Mouse (Mus musculus): ENCODE results near the gene Cfap36. TPM values are rescaled to one million over a fixed set of nuclear protein-coding genes. Genes with fewer than 3 reads are reported as not detected.

Cfap36 gene
- polyA plus RNA-seq, 1 experiment from 2014 or later = 29.9 TPM

- ATAC-seq (replicated peaks; ENCODE audit: low FRiP score) = no peak
- DNase-seq (ENCODE audit: low spot score) = no peak
- Histone ChIP-seq H3K4me3 (ENCODE audit: low read depth, low read length) (no peak overlapping the region), H3K9ac (ENCODE audit: low read depth, low read length) (no peak overlapping the region), H3K27ac (ENCODE audit: low read depth, low read length) (no peak overlapping the region), H3K27me3 (replicated peaks; ENCODE audit: control insufficient read depth, insufficient read depth, low read length) (no peaks in the 10 kb centered on the region), H3K36me3 (ENCODE audit: control insufficient read depth, insufficient read depth, low read length) (peaks cover 35% of the 10 kb centered on the region), H3K4me1 (replicated peaks; ENCODE audit: control insufficient read depth, insufficient read depth, low read length) (peaks cover 3% of the 10 kb centered on the region; the same call in 1 of the 2 replicates), H3K9me3 (ENCODE audit: control insufficient read depth, low read length) (no peaks in the 10 kb centered on the region), H3K4me2 (no peak overlapping the region)
Observed at GRCm38 (mm10) chr11:29219055-29219454, 28.2 kb downstream of the Cfap36 start.

DNA sequence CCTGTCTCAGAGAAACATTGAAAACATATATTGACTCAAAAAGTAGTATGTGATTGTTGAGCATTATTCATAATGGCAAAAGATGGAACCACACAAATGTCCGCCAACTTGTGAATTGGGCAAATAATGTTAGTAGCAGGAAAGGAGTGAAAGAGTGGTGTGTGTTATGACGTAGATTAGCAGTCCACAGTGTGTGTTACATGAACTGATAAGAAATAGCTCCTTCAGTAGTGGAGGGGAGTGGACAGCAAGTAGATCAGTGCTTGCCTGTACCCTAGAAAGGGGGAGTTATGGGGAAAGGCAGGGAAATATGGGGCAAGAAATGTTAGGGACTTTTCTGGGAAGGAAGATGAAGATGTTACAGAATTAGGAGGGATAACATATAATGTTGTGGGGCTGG lies 31.0 kb downstream of the Cfap36 start:
- ATAC-seq (replicated peaks; ENCODE audit: low FRiP score) (peak; percentile 82), DNase-seq (ENCODE audit: low spot score) (no peak)
- no peak overlapping the region for H3K9ac ChIP-seq (ENCODE audit: low read depth, low read length)
- peaks cover 27% of the 10 kb centered on the region for H3K36me3 ChIP-seq (ENCODE audit: control insufficient read depth, insufficient read depth, low read length)
- no peaks in the 10 kb centered on the region for H3K9me3 ChIP-seq (ENCODE audit: control insufficient read depth, low read length)
- 58% methylated on average over 2 of the region's 2 CpGs for WGBS
- peaks cover 3% of the 10 kb centered on the region; the same call in 1 of the 2 replicates for H3K4me1 ChIP-seq (replicated peaks; ENCODE audit: control insufficient read depth, insufficient read depth, low read length)
- H3K4me2 ChIP-seq = no peak overlapping the region
- H3K27me3 ChIP-seq (replicated peaks; ENCODE audit: control insufficient read depth, insufficient read depth, low read length) = no peaks in the 10 kb centered on the region
- no peak overlapping the region for H3K4me3 ChIP-seq (ENCODE audit: low read depth, low read length)
- no peak overlapping the region for H3K27ac ChIP-seq (ENCODE audit: low read depth, low read length)

DNA sequence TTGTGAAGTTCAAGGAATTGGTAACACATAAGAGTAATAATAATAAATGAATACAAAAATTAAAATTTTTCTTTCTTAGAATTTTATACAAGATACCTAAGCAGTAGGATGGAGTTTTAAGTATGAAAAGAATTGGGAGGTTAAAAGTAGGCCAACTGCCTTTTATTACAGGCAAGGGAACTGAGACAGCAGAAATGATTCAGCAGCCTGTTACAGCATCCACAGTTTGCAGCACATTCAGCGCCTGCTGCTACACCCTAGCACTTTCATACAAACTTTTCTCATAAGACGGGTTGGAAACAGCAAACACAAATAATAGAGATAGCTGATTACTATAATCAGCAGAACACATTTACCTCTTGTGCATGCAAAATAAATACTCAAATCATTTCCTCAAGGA lies 37.4 kb downstream of the Cfap36 start:
- no peak overlapping the region for H3K27ac ChIP-seq (ENCODE audit: low read depth, low read length)
- H3K9me3 ChIP-seq (ENCODE audit: control insufficient read depth, low read length) = no peaks in the 10 kb centered on the region
- H3K36me3 ChIP-seq (ENCODE audit: control insufficient read depth, insufficient read depth, low read length) = peaks cover 13% of the 10 kb centered on the region
- H3K9ac ChIP-seq (ENCODE audit: low read depth, low read length) = no peak overlapping the region
- ATAC-seq (replicated peaks; ENCODE audit: low FRiP score) (no peak), DNase-seq (ENCODE audit: low spot score) (no peak)
- no peaks in the 10 kb centered on the region for H3K27me3 ChIP-seq (replicated peaks; ENCODE audit: control insufficient read depth, insufficient read depth, low read length)
- WGBS = 94% methylated on average over 2 of the region's 2 CpGs
- no peak overlapping the region for H3K4me2 ChIP-seq
- H3K4me1 ChIP-seq (replicated peaks; ENCODE audit: control insufficient read depth, insufficient read depth, low read length) = no peaks in the 10 kb centered on the region
- no peak overlapping the region for H3K4me3 ChIP-seq (ENCODE audit: low read depth, low read length)

- H3K9me3 ChIP-seq (ENCODE audit: control insufficient read depth, low read length) = no peaks in the 10 kb centered on the region
- no peaks in the 10 kb centered on the region for H3K27me3 ChIP-seq (replicated peaks; ENCODE audit: control insufficient read depth, insufficient read depth, low read length)
- WGBS = 81% methylated on average over 5 of the region's 5 CpGs
- H3K9ac ChIP-seq (ENCODE audit: low read depth, low read length) = no peak overlapping the region
- DNase-seq (ENCODE audit: low spot score) (no peak), ATAC-seq (replicated peaks; ENCODE audit: low FRiP score) (no peak)
- no peak overlapping the region for H3K27ac ChIP-seq (ENCODE audit: low read depth, low read length)
- no peak overlapping the region for H3K4me2 ChIP-seq
- peaks cover 10% of the 10 kb centered on the region; the same call in 1 of the 2 replicates for H3K36me3 ChIP-seq (ENCODE audit: control insufficient read depth, insufficient read depth, low read length)
- H3K4me1 ChIP-seq (replicated peaks; ENCODE audit: control insufficient read depth, insufficient read depth, low read length) = no peaks in the 10 kb centered on the region
- no peak overlapping the region for H3K4me3 ChIP-seq (ENCODE audit: low read depth, low read length)
Observed at GRCm38 (mm10) chr11:29203653-29204052, 43.6 kb downstream of the Cfap36 start.

GRCm38 (mm10) chr11:29188981-29189380 lies 58.2 kb downstream of the Cfap36 start:
- Histone ChIP-seq H3K4me3 (ENCODE audit: low read depth, low read length) (no peak overlapping the region), H3K9ac (ENCODE audit: low read depth, low read length) (no peak overlapping the region), H3K27ac (ENCODE audit: low read depth, low read length) (no peak overlapping the region), H3K27me3 (replicated peaks; ENCODE audit: control insufficient read depth, insufficient read depth, low read length) (no peaks in the 10 kb centered on the region), H3K9me3 (ENCODE audit: control insufficient read depth, low read length) (no peaks in the 10 kb centered on the region), H3K4me2 (no peak overlapping the region), H3K4me1 (replicated peaks; ENCODE audit: control insufficient read depth, insufficient read depth, low read length) (no peaks in the 10 kb centered on the region), H3K36me3 (ENCODE audit: control insufficient read depth, insufficient read depth, low read length) (peaks cover 12% of the 10 kb centered on the region)
- no peak for DNase-seq (ENCODE audit: low spot score)
- no peak for ATAC-seq (replicated peaks; ENCODE audit: low FRiP score)
- 88% methylated on average over 2 of the region's 2 CpGs for WGBS

- 93% methylated on average over 5 of the region's 5 CpGs for WGBS
Observed at GRCm38 (mm10) chr11:29181751-29182150, 65.5 kb downstream of the Cfap36 start.

DNA sequence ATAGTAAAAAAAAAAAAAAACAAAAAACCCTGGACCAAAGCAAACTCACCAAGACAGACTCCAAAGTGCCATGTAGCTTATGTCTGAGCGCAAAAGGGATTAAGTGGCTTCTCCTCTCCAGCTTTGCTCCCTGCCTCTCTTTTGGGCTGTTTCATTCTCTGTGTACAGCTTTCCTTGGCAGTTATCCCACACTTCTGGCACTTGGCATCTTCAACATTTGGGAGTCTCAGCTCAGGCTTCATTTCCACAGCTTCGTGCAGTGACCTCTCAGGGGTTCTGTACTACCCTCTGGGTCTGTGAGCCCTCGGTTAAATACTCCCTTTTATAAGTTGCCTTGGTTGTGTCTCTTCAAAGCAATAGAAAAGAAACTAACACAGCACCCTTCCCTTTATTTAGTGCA lies 66.6 kb downstream of the Cfap36 start:
- ATAC-seq (replicated peaks; ENCODE audit: low FRiP score) (no peak), DNase-seq (ENCODE audit: low spot score) (no peak)
- no peak overlapping the region for H3K4me2 ChIP-seq
- no peak overlapping the region for H3K27ac ChIP-seq (ENCODE audit: low read depth, low read length)
- peaks cover 11% of the 10 kb centered on the region; the same call in 1 of the 2 replicates for H3K36me3 ChIP-seq (ENCODE audit: control insufficient read depth, insufficient read depth, low read length)
- H3K9ac ChIP-seq (ENCODE audit: low read depth, low read length) = no peak overlapping the region
- H3K27me3 ChIP-seq (replicated peaks; ENCODE audit: control insufficient read depth, insufficient read depth, low read length) = no peaks in the 10 kb centered on the region
- H3K4me3 ChIP-seq (ENCODE audit: low read depth, low read length) = no peak overlapping the region
- no peaks in the 10 kb centered on the region for H3K4me1 ChIP-seq (replicated peaks; ENCODE audit: control insufficient read depth, insufficient read depth, low read length)
- no peaks in the 10 kb centered on the region for H3K9me3 ChIP-seq (ENCODE audit: control insufficient read depth, low read length)
- 90% methylated on average over 3 of the region's 3 CpGs for WGBS

More at GRCm38 (mm10) chr11:29181751-29182150, 65.5 kb downstream of the Cfap36 start:
- no peaks in the 10 kb centered on the region for H3K9me3 ChIP-seq (ENCODE audit: control insufficient read depth, low read length)
- no peak overlapping the region for H3K9ac ChIP-seq (ENCODE audit: low read depth, low read length)
- no peak overlapping the region for H3K4me3 ChIP-seq (ENCODE audit: low read depth, low read length)
- DNase-seq (ENCODE audit: low spot score) = no peak
- no peak overlapping the region for H3K4me2 ChIP-seq
- peaks cover 11% of the 10 kb centered on the region; the same call in 1 of the 2 replicates for H3K36me3 ChIP-seq (ENCODE audit: control insufficient read depth, insufficient read depth, low read length)
- no peak for ATAC-seq (replicated peaks; ENCODE audit: low FRiP score)
- H3K4me1 ChIP-seq (replicated peaks; ENCODE audit: control insufficient read depth, insufficient read depth, low read length) = no peaks in the 10 kb centered on the region
- H3K27me3 ChIP-seq (replicated peaks; ENCODE audit: control insufficient read depth, insufficient read depth, low read length) = no peaks in the 10 kb centered on the region
- no peak overlapping the region for H3K27ac ChIP-seq (ENCODE audit: low read depth, low read length)

- no peak for ATAC-seq (replicated peaks; ENCODE audit: low FRiP score)
- 95% methylated on average over 1 of the region's 1 CpGs for WGBS
Observed at GRCm38 (mm10) chr11:29179319-29179718, 67.9 kb downstream of the Cfap36 start.

DNA sequence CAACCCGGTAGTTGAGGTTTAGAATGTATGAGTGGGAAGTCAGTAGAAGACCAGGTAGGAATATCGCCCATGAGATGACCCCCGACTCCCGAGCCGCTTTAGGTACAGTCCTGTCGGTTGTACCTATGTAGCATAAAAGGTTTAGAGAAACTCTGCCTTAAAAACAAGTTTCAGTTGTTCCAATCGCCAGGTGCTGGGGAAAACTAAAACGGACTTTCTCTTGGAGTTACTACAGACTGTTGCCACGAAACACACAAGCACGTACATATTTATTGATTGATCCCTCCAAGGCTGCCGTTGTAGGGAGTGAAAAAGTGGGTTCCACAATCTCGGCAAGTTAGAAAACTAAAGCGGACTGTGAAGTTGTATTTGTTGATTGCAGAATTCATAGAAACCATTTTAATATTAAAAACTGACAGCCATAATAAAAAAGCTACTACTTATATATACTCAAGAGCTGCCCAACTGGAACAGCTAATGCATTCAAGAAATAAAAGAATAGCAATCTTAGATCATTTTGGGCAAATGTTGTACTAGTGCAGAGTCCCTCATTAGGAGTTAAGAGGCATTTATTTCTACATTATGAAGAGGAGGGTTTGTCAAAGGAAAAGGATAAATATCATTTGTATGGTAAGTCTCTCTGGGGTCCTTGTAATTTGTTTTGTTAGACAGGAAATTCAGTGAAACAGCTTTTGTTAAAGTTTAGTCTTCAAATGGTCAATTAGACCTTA lies 73.3 kb downstream of the Cfap36 start:
- no peak for ATAC-seq (replicated peaks; ENCODE audit: low FRiP score)
- WGBS = 4% methylated on average over 13 of the region's 13 CpGs
- peak; percentile 34 for DNase-seq (ENCODE audit: low spot score)
- Histone ChIP-seq H3K27me3 (replicated peaks; ENCODE audit: control insufficient read depth, insufficient read depth, low read length) (no peaks in the 10 kb centered on the region), H3K4me2 (peak overlapping the region; percentile 80), H3K27ac (ENCODE audit: low read depth, low read length) (peak overlapping the region; percentile 96), H3K9me3 (ENCODE audit: control insufficient read depth, low read length) (no peaks in the 10 kb centered on the region), H3K4me3 (ENCODE audit: low read depth, low read length) (peak overlapping the region; percentile 96), H3K4me1 (replicated peaks; ENCODE audit: control insufficient read depth, insufficient read depth, low read length) (peaks cover 6% of the 10 kb centered on the region), H3K9ac (ENCODE audit: low read depth, low read length) (peak overlapping the region; percentile 100), H3K36me3 (ENCODE audit: control insufficient read depth, insufficient read depth, low read length) (no peaks in the 10 kb centered on the region)

More at GRCm38 (mm10) chr11:29179319-29179718, 67.9 kb downstream of the Cfap36 start:
- no peaks in the 10 kb centered on the region for H3K4me1 ChIP-seq (replicated peaks; ENCODE audit: control insufficient read depth, insufficient read depth, low read length)
- no peaks in the 10 kb centered on the region for H3K27me3 ChIP-seq (replicated peaks; ENCODE audit: control insufficient read depth, insufficient read depth, low read length)
- H3K9ac ChIP-seq (ENCODE audit: low read depth, low read length) = no peak overlapping the region
- no peak overlapping the region for H3K4me2 ChIP-seq
- no peaks in the 10 kb centered on the region for H3K9me3 ChIP-seq (ENCODE audit: control insufficient read depth, low read length)
- peaks cover 9% of the 10 kb centered on the region; the same call in 1 of the 2 replicates for H3K36me3 ChIP-seq (ENCODE audit: control insufficient read depth, insufficient read depth, low read length)
- H3K27ac ChIP-seq (ENCODE audit: low read depth, low read length) = no peak overlapping the region
- no peak for DNase-seq (ENCODE audit: low spot score)
- H3K4me3 ChIP-seq (ENCODE audit: low read depth, low read length) = no peak overlapping the region

Data from liver, embryonic 11.5 days (tissue).